Mouse (Mus musculus) hindbrain, embryonic 14.5 days (tissue): ENCODE data around the gene Iqcd. TPM values are rescaled to one million over a fixed set of nuclear protein-coding genes. Genes with fewer than 3 reads are reported as not detected.

ENCODE experiments used
- ATAC-seq: fragments of 200-750 bp; cut with Nextera tagmentation; 2 replicates; pipeline ENCODE4 v1.8.0; 2017; ENCODE audit warnings: moderate number of reproducible peaks, mild to moderate bottlenecking, moderate TSS enrichment, moderate library complexity; ENCODE audit not compliant: low FRiP score
- DNase-seq: peaks from one replicate; pipeline ENCODE4 v3.0.0-alpha.2; 2015; ENCODE audit warnings: low spot score
- H3K27ac ChIP-seq: fragments of 300-500 bp; sonication (generic); 2 replicates; pipeline ENCODE4 v1.5.1; 2014; ENCODE audit warnings: mild to moderate bottlenecking, moderate library complexity
- H3K27me3 ChIP-seq: fragments of 300-500 bp; sonication (generic); 2 replicates; pipeline ENCODE4 v1.6.1; 2014; ENCODE audit warnings: mild to moderate bottlenecking, low read length, mixed read lengths; ENCODE audit not compliant: control insufficient read depth, insufficient read depth
- H3K36me3 ChIP-seq: fragments of 300-500 bp; sonication (generic); replicated peaks from 2 replicates; pipeline ENCODE4 v1.6.1; 2014; ENCODE audit not compliant: control insufficient read depth, insufficient read depth
- H3K4me1 ChIP-seq: fragments of 300-500 bp; sonication (generic); replicated peaks from 2 replicates; pipeline ENCODE4 v1.6.1; 2014; ENCODE audit warnings: antibody characterized with exemption, low read length, mixed read lengths; ENCODE audit not compliant: control insufficient read depth, insufficient read depth
- H3K4me2 ChIP-seq: fragments of 300-500 bp; sonication (generic); replicated peaks from 2 replicates; pipeline ENCODE4 v1.6.1; 2014; ENCODE audit warnings: mild to moderate bottlenecking, moderate library complexity
- H3K4me3 ChIP-seq: fragments of 300-500 bp; sonication (generic); replicated peaks from 2 replicates; pipeline ENCODE4 v1.5.1; 2014; ENCODE audit warnings: mild to moderate bottlenecking, low read length
- H3K9ac ChIP-seq: fragments of 300-500 bp; sonication (generic); 2 replicates; pipeline ENCODE4 v1.6.1; 2014
- H3K9me3 ChIP-seq: fragments of 300-500 bp; sonication (generic); 2 replicates; pipeline ENCODE4 v1.6.1; 2016; ENCODE audit warnings: low read length; ENCODE audit not compliant: control insufficient read depth
- WGBS: fragments of 180-500 bp; shearing (Covaris S2); extraction: QIAGEN DNeasy Blood & Tissue Kit; methylation state at CpG from one replicate; pipeline ENCODE4 v1.1.7; 2014; 5-methylcytosine and 5-hydroxymethylcytosine counted together
- polyA plus RNA-seq: library from polyadenylated mRNA; unstranded; fragments of >200 nt; fragmentation: Nextera tagmentation; extraction: Ambion mirVana; gene quantifications from 2 replicates; pipeline ENCODE4 v1.2.1, GENCODE M21; 2014

Gene Iqcd
- polyA plus RNA-seq, 1 experiment from 2014 or later = 1.9 TPM

- Histone ChIP-seq H3K27me3 (no peaks in the 10 kb centered on the region), H3K36me3 (no peaks in the 10 kb centered on the region), H3K4me2 (no peak overlapping the region), H3K9me3 (no peaks in the 10 kb centered on the region), H3K27ac (peak overlapping the region; percentile 70), H3K4me1 (peaks cover 65% of the 10 kb centered on the region), H3K4me3 (no peak overlapping the region), H3K9ac (no peak overlapping the region)
- 64% methylated on average over 28 of the region's 28 CpGs for WGBS
- ATAC-seq (no peak), DNase-seq (no peak)
Measured at GRCm38 (mm10) chr5:120562956-120563913, 25.6 kb upstream of the Iqcd start.

GRCm38 (mm10) chr5:120563914-120564311, 24.9 kb upstream of the Iqcd start:
- ATAC-seq (no peak), DNase-seq (no peak)
- Histone ChIP-seq H3K36me3 (no peaks in the 10 kb centered on the region), H3K4me2 (no peak overlapping the region), H3K4me3 (no peak overlapping the region), H3K27me3 (no peaks in the 10 kb centered on the region), H3K9me3 (no peaks in the 10 kb centered on the region), H3K9ac (no peak overlapping the region), H3K4me1 (peaks cover 68% of the 10 kb centered on the region), H3K27ac (peak overlapping the region; percentile 41; the same call in 1 of the 2 replicates)
- 61% methylated on average over 4 of the region's 4 CpGs for WGBS

GRCm38 (mm10) chr5:120565171-120565905, 23.5 kb upstream of the Iqcd start:
- H3K27ac ChIP-seq = peak overlapping the region; percentile 92
- no peaks in the 10 kb centered on the region for H3K27me3 ChIP-seq
- DNase-seq (no peak), ATAC-seq (no peak)
- peak overlapping the region; percentile 25; the same call in 1 of the 2 replicates for H3K9ac ChIP-seq
- no peak overlapping the region for H3K4me3 ChIP-seq
- H3K9me3 ChIP-seq = no peaks in the 10 kb centered on the region
- H3K4me2 ChIP-seq = peak overlapping the region; percentile 11; the same call in 1 of the 2 replicates
- WGBS = 27% methylated on average over 15 of the region's 15 CpGs
- no peaks in the 10 kb centered on the region for H3K36me3 ChIP-seq
- H3K4me1 ChIP-seq = peaks cover 77% of the 10 kb centered on the region

GRCm38 (mm10) chr5:120566101-120566500, 22.7 kb upstream of the Iqcd start:
- ATAC-seq = peak; percentile 38; the same call in 1 of the 2 replicates
- WGBS = 42% methylated on average over 5 of the region's 5 CpGs
- Histone ChIP-seq H3K9ac (peak overlapping the region; percentile 29; the same call in 1 of the 2 replicates), H3K4me1 (peaks cover 78% of the 10 kb centered on the region), H3K9me3 (no peaks in the 10 kb centered on the region), H3K27me3 (no peaks in the 10 kb centered on the region), H3K4me2 (no peak overlapping the region), H3K36me3 (no peaks in the 10 kb centered on the region), H3K27ac (peak overlapping the region; percentile 92), H3K4me3 (no peak overlapping the region)
- peak; percentile 79 for DNase-seq

- ATAC-seq (no peak), DNase-seq (no peak)
- no peaks in the 10 kb centered on the region for H3K36me3 ChIP-seq
- WGBS = 47% methylated on average over 9 of the region's 9 CpGs
- no peak overlapping the region for H3K4me3 ChIP-seq
- H3K4me1 ChIP-seq = peaks cover 83% of the 10 kb centered on the region
- H3K9me3 ChIP-seq = no peaks in the 10 kb centered on the region
- peak overlapping the region; percentile 51; the same call in 1 of the 2 replicates for H3K9ac ChIP-seq
- H3K4me2 ChIP-seq = peak overlapping the region; percentile 28
- H3K27ac ChIP-seq = peak overlapping the region; percentile 92
- H3K27me3 ChIP-seq = no peaks in the 10 kb centered on the region
Measured at GRCm38 (mm10) chr5:120566681-120567252, 22.0 kb upstream of the Iqcd start.

GRCm38 (mm10) chr5:120567253-120567701, 21.5 kb upstream of the Iqcd start:
- H3K36me3 ChIP-seq = no peaks in the 10 kb centered on the region
- ATAC-seq (peak; percentile 55), DNase-seq (peak; percentile 70)
- peak overlapping the region; percentile 28 for H3K4me2 ChIP-seq
- no peak overlapping the region for H3K4me3 ChIP-seq
- H3K27ac ChIP-seq = peak overlapping the region; percentile 92
- 7% methylated on average over 21 of the region's 21 CpGs for WGBS
- H3K27me3 ChIP-seq = no peaks in the 10 kb centered on the region
- peak overlapping the region; percentile 51; the same call in 1 of the 2 replicates for H3K9ac ChIP-seq
- peaks cover 86% of the 10 kb centered on the region for H3K4me1 ChIP-seq
- H3K9me3 ChIP-seq = no peaks in the 10 kb centered on the region

- Histone ChIP-seq H3K36me3 (no peaks in the 10 kb centered on the region), H3K27me3 (no peaks in the 10 kb centered on the region), H3K9ac (peak overlapping the region; percentile 51; the same call in 1 of the 2 replicates), H3K4me2 (peak overlapping the region; percentile 28), H3K27ac (peak overlapping the region; percentile 92), H3K4me3 (no peak overlapping the region), H3K9me3 (no peaks in the 10 kb centered on the region), H3K4me1 (peaks cover 86% of the 10 kb centered on the region)
- ATAC-seq = peak; percentile 41; the same call in 1 of the 2 replicates
- WGBS = 22% methylated on average over 14 of the region's 14 CpGs
- peak; percentile 59 for DNase-seq
Measured at GRCm38 (mm10) chr5:120567761-120568211, 21.0 kb upstream of the Iqcd start.

- H3K9ac ChIP-seq = peak overlapping the region; percentile 51; the same call in 1 of the 2 replicates
- no peak for ATAC-seq
Measured at GRCm38 (mm10) chr5:120568336-120568768, 20.5 kb upstream of the Iqcd start.

More at GRCm38 (mm10) chr5:120568336-120568768, 20.5 kb upstream of the Iqcd start:
- Histone ChIP-seq H3K36me3 (no peaks in the 10 kb centered on the region), H3K4me3 (no peak overlapping the region), H3K27me3 (no peaks in the 10 kb centered on the region), H3K4me1 (peaks cover 80% of the 10 kb centered on the region), H3K4me2 (peak overlapping the region; percentile 28), H3K9me3 (no peaks in the 10 kb centered on the region), H3K27ac (peak overlapping the region; percentile 92)
- WGBS = 35% methylated on average over 9 of the region's 9 CpGs
- DNase-seq = no peak
